Mouse (Mus musculus): ENCODE data around the gene Sfxn5. TPM values are rescaled to one million over a fixed set of nuclear protein-coding genes. Genes with fewer than 3 reads are reported as not detected.

Sfxn5 gene
- polyA plus RNA-seq, 1 experiment from 2014 or later = 7.0 TPM

DNA sequence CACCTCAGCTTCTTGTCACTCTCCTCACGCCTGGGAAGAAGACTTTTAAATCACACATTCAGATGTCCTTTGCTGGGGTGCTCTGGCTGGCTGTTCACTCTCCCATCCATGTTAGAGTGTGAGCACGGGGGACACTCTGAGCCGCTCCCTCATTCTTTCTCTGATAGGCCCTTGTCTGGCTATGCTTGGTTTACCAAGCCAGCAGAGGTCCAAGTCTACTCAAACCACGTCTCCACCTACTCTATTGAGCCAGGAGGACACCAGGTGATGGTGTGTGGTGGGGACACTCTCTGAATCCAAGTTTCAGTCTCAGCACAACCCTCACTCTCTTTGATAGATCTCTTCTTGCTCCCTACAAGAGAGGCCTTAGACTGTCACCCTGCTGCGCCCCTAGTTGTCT is 125.9 kb downstream of the Sfxn5 start:
- Histone ChIP-seq H3K27ac (ENCODE audit: low read length) (no peak overlapping the region), H3K9me3 (ENCODE audit: control insufficient read depth, low read length) (no peaks in the 10 kb centered on the region), H3K4me2 (ENCODE audit: low read depth, low read length) (no peak overlapping the region), H3K4me1 (replicated peaks; ENCODE audit: control insufficient read depth, insufficient read depth, low read length) (peaks cover 10% of the 10 kb centered on the region; the same call in 1 of the 2 replicates), H3K36me3 (ENCODE audit: control insufficient read depth, insufficient read depth, low read length) (no peaks in the 10 kb centered on the region), H3K9ac (ENCODE audit: low read length) (no peak overlapping the region), H3K27me3 (ENCODE audit: control insufficient read depth, insufficient read depth, low read depth, low read length) (no peaks in the 10 kb centered on the region; the same call in 1 of the 2 replicates), H3K4me3 (ENCODE audit: low read length) (no peak overlapping the region)
- ATAC-seq (ENCODE audit: low read depth) = no peak
- WGBS = 55% methylated on average over 5 of the region's 5 CpGs

DNA sequence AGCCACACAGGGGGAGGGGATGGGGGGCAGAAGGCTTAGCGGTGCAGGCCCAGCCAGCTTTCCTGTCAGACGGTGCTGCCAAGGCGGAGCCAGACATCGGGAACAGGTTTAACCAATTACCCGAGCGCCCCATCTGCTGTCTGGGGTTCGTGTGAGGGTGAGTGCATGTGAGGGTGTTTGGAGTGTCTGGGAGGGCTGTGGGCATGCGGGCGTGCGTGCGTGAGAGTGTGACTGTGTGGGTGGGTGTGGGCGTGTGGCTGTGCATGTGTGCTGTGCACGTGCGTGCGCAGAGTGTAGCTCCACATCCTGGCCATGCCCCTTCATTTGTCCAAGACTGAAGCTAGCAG is 126.3 kb downstream of the Sfxn5 start:
- ATAC-seq (ENCODE audit: low read depth) = peak; percentile 54
- Histone ChIP-seq H3K36me3 (ENCODE audit: control insufficient read depth, insufficient read depth, low read length) (no peaks in the 10 kb centered on the region), H3K9ac (ENCODE audit: low read length) (no peak overlapping the region), H3K27ac (ENCODE audit: low read length) (no peak overlapping the region), H3K4me1 (replicated peaks; ENCODE audit: control insufficient read depth, insufficient read depth, low read length) (peaks cover 10% of the 10 kb centered on the region; the same call in 1 of the 2 replicates), H3K9me3 (ENCODE audit: control insufficient read depth, low read length) (no peaks in the 10 kb centered on the region), H3K27me3 (ENCODE audit: control insufficient read depth, insufficient read depth, low read depth, low read length) (no peaks in the 10 kb centered on the region; the same call in 1 of the 2 replicates), H3K4me3 (ENCODE audit: low read length) (no peak overlapping the region), H3K4me2 (ENCODE audit: low read depth, low read length) (no peak overlapping the region)
- 40% methylated on average over 15 of the region's 15 CpGs for WGBS

DNA sequence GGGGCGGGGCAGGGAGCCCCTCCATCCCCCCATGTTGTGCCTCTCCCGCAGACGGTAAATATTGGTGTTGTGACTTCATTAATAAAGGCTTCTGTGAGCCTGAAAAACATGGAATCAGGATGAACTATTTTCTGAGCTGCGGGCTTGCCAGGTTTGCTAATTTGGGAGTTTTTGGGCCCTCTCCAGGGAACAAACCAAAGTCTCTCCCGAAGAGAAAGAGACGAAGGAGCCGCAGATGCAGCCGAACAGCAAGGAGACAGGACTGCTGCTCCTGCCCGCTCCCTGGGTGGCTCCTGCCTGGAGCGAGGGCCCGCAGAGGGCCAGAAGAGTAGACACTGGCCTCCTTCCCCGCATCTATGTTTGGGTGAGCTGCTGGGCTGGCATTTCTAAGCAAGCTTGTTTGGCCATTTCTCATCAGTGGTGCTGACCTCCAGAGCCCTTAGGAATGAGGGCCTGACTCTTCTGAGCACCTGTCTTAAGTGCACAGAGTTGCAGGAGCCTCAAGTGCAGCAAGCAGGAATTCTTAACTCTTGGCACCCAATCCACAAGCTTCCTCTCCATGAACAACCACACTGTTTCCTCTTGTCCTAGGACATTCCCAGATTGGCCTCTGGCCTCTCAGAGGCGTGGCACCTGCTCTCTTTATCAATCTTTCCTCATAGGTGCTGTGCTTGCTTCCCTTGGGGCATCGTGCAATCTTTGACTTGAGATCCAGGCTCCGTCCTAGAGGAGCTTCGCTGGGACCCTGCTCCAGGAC is 126.9 kb downstream of the Sfxn5 start:
- ATAC-seq (ENCODE audit: low read depth) = peak; percentile 41

DNA sequence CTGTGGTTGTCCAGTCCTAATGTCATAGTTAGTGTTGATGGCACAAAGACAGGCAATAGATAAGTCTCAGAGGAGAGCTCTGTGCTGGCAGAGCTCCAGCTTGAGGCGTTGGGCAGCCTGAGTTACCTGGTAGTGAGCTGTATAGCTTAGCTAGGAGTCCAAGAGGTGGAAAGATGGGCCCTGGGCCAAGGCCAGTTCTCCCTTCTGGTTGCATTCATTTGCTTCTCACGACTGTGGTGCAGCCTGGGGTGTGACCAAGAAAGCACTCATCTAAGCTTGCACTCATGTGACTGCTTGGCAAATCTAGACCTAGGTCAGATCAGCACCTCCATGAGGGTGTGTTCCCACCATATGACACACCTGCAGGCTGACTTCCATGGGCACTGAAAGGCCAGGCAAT is 135.3 kb downstream of the Sfxn5 start:
- Histone ChIP-seq H3K36me3 (ENCODE audit: control insufficient read depth, insufficient read depth, low read length) (no peaks in the 10 kb centered on the region), H3K4me2 (ENCODE audit: low read depth, low read length) (no peak overlapping the region), H3K9me3 (ENCODE audit: control insufficient read depth, low read length) (no peaks in the 10 kb centered on the region), H3K27ac (ENCODE audit: low read length) (no peak overlapping the region), H3K9ac (ENCODE audit: low read length) (no peak overlapping the region), H3K4me1 (replicated peaks; ENCODE audit: control insufficient read depth, insufficient read depth, low read length) (no peaks in the 10 kb centered on the region), H3K27me3 (ENCODE audit: control insufficient read depth, insufficient read depth, low read depth, low read length) (peaks cover 33% of the 10 kb centered on the region), H3K4me3 (ENCODE audit: low read length) (no peak overlapping the region)
- 70% methylated on average over 2 of the region's 2 CpGs for WGBS
- no peak for ATAC-seq (ENCODE audit: low read depth)

More for the DNA sequence above, 126.9 kb downstream of the Sfxn5 start:
- Histone ChIP-seq H3K4me1 (replicated peaks; ENCODE audit: control insufficient read depth, insufficient read depth, low read length) (peaks cover 10% of the 10 kb centered on the region; the same call in 1 of the 2 replicates), H3K4me2 (ENCODE audit: low read depth, low read length) (no peak overlapping the region), H3K27ac (ENCODE audit: low read length) (no peak overlapping the region), H3K9me3 (ENCODE audit: control insufficient read depth, low read length) (no peaks in the 10 kb centered on the region), H3K27me3 (ENCODE audit: control insufficient read depth, insufficient read depth, low read depth, low read length) (no peaks in the 10 kb centered on the region; the same call in 1 of the 2 replicates), H3K36me3 (ENCODE audit: control insufficient read depth, insufficient read depth, low read length) (no peaks in the 10 kb centered on the region), H3K9ac (ENCODE audit: low read length) (no peak overlapping the region), H3K4me3 (ENCODE audit: low read length) (no peak overlapping the region)
- 30% methylated on average over 16 of the region's 16 CpGs for WGBS

DNA sequence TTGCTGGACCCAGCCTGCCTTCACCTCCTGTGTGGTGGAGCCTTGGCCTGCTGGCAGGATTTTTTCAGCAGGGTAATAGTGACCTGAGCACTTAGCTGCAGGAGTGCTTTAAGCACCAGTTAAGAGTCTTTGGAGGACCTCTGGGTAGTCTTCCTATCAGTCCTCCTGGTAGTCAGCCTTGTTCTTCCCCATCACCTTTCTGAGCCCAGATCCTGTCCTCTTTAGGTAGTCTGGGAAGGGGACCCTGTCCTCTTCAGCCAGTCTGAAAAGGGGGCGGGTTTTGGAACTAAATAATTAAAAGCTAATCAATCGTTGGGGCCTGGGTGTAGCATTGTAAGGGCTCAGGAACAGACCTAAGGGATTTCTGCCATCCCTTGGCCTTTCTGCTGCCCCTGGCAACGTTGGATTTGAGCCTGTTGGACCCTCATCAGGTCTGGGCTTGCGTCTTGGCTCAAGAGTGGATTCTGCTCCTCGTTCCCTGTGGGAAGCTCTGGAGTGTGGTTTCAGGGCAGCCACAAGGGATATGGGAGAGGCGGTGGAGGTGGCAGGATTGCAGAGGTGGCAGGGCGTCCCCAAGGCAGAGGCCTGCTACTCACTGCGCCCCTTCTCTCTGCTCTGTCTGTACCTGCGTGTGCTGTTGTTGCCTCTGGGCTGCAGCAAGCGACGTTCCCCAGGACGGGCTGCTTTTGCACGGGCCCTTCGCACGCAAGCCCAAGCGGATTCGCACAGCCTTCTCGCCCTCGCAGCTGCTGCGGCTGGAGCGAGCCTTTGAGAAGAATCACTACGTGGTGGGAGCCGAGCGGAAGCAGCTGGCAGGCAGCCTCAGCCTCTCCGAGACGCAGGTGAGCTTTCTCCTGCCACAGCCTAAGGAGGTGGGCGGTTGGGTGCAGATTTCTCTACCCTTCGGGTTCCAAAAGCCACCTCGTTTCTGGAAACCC is 139.6 kb downstream of the Sfxn5 start:
- H3K27me3 ChIP-seq (ENCODE audit: control insufficient read depth, insufficient read depth, low read depth, low read length) = peaks cover 73% of the 10 kb centered on the region
- WGBS = 8% methylated on average over 29 of the region's 29 CpGs

GRCm38 (mm10) chr6:85191751-85192440 is 141.3 kb downstream of the Sfxn5 start:
- no peaks in the 10 kb centered on the region for H3K9me3 ChIP-seq (ENCODE audit: control insufficient read depth, low read length)
- no peak overlapping the region for H3K4me3 ChIP-seq (ENCODE audit: low read length)
- 27% methylated on average over 9 of the region's 9 CpGs for WGBS
- H3K27ac ChIP-seq (ENCODE audit: low read length) = no peak overlapping the region
- no peak for ATAC-seq (ENCODE audit: low read depth)
- H3K4me2 ChIP-seq (ENCODE audit: low read depth, low read length) = no peak overlapping the region
- H3K27me3 ChIP-seq (ENCODE audit: control insufficient read depth, insufficient read depth, low read depth, low read length) = peaks cover 87% of the 10 kb centered on the region
- no peaks in the 10 kb centered on the region for H3K36me3 ChIP-seq (ENCODE audit: control insufficient read depth, insufficient read depth, low read length)
- H3K4me1 ChIP-seq (replicated peaks; ENCODE audit: control insufficient read depth, insufficient read depth, low read length) = peaks cover 19% of the 10 kb centered on the region
- H3K9ac ChIP-seq (ENCODE audit: low read length) = no peak overlapping the region

More for the DNA sequence above, 139.6 kb downstream of the Sfxn5 start:
- no peak overlapping the region for H3K9ac ChIP-seq (ENCODE audit: low read length)
- H3K36me3 ChIP-seq (ENCODE audit: control insufficient read depth, insufficient read depth, low read length) = no peaks in the 10 kb centered on the region
- H3K9me3 ChIP-seq (ENCODE audit: control insufficient read depth, low read length) = no peaks in the 10 kb centered on the region
- no peak overlapping the region for H3K4me2 ChIP-seq (ENCODE audit: low read depth, low read length)
- H3K4me3 ChIP-seq (ENCODE audit: low read length) = no peak overlapping the region
- ATAC-seq (ENCODE audit: low read depth) = no peak
- peaks cover 7% of the 10 kb centered on the region; the same call in 1 of the 2 replicates for H3K4me1 ChIP-seq (replicated peaks; ENCODE audit: control insufficient read depth, insufficient read depth, low read length)
- no peak overlapping the region for H3K27ac ChIP-seq (ENCODE audit: low read length)

DNA sequence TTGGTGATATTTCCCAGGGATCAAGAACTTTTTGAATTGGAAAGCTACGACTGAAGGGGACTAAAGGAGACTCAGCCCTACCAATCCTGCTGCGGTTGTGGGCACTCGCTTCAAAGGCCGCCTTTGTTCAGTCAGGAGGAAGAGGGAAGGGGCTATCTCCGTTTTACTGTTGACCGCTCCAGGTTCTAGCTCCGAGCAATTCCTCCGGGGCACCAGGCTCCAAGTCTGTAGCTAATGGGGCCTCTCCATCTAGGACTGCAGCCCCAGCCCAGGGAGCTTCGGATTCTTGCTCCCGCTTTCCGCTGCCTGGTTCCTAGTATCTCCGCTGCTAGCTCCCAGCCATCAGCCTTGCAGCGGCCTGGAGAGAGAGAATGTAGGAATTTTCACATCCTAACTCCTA is 142.6 kb downstream of the Sfxn5 start:
- Histone ChIP-seq H3K9ac (ENCODE audit: low read length) (no peak overlapping the region), H3K36me3 (ENCODE audit: control insufficient read depth, insufficient read depth, low read length) (no peaks in the 10 kb centered on the region), H3K9me3 (ENCODE audit: control insufficient read depth, low read length) (no peaks in the 10 kb centered on the region), H3K4me1 (replicated peaks; ENCODE audit: control insufficient read depth, insufficient read depth, low read length) (peaks cover 19% of the 10 kb centered on the region), H3K4me3 (ENCODE audit: low read length) (peak overlapping the region; percentile 51), H3K27me3 (ENCODE audit: control insufficient read depth, insufficient read depth, low read depth, low read length) (peaks cover 91% of the 10 kb centered on the region), H3K27ac (ENCODE audit: low read length) (no peak overlapping the region), H3K4me2 (ENCODE audit: low read depth, low read length) (peak overlapping the region; percentile 67)
- no peak for ATAC-seq (ENCODE audit: low read depth)
- WGBS = 2% methylated on average over 13 of the region's 13 CpGs

DNA sequence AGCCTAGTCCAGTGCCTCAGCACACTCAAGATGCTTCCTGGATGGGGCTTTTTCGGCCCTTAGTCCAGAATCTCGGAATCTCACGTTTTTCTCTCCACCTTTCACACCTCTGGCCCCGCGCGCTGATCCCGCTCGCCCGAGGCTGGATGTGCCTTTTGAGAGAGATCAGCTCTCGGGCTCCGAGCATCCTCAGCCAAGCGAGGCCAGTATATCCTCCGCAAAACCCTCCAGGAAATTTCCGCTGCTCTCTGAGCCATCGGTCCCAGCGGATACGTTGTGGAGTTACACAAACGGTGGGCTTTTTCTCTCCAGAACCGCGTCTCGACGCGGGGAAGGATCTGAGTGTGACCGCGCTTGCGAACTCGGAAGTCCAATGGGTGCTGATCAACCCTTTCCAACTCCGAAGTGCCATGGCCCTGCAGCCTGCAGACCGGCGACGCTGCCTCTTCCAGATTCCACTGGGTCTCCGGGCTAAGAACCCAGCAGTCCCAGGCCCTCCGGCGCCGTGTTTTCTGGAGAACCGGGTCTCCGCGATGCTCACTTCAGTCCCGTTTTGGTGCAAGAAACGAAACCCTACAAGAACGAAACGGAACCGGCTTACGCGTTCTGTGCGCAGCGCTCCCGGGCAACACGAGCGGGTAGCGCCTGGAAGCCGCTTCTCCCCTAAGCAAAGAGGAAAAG is 143.2 kb downstream of the Sfxn5 start:
- H3K9me3 ChIP-seq (ENCODE audit: control insufficient read depth, low read length) = no peaks in the 10 kb centered on the region
- no peaks in the 10 kb centered on the region for H3K36me3 ChIP-seq (ENCODE audit: control insufficient read depth, insufficient read depth, low read length)
- peak overlapping the region; percentile 67 for H3K4me2 ChIP-seq (ENCODE audit: low read depth, low read length)
- ATAC-seq (ENCODE audit: low read depth) = no peak
- peak overlapping the region; percentile 30; the same call in 1 of the 2 replicates for H3K9ac ChIP-seq (ENCODE audit: low read length)
- no peak overlapping the region for H3K27ac ChIP-seq (ENCODE audit: low read length)
- under 1% methylated on average over 52 of the region's 52 CpGs for WGBS
- peaks cover 91% of the 10 kb centered on the region for H3K27me3 ChIP-seq (ENCODE audit: control insufficient read depth, insufficient read depth, low read depth, low read length)
- peaks cover 19% of the 10 kb centered on the region for H3K4me1 ChIP-seq (replicated peaks; ENCODE audit: control insufficient read depth, insufficient read depth, low read length)
- peak overlapping the region; percentile 51 for H3K4me3 ChIP-seq (ENCODE audit: low read length)

Measured in lung, embryonic 16.5 days (tissue).